Mouse (Mus musculus) gastrocnemius, adult 2 months (tissue): Measurements from ENCODE around the gene N4bp1. TPM values are rescaled to one million over a fixed set of nuclear protein-coding genes. Genes with fewer than 3 reads are reported as not detected.
A peak's percentile ranks its signal among the peaks of the same experiment; 100 is the strongest.

Experiments used
- DNase-seq: peaks from one replicate; pipeline ENCODE4 v3.0.0; 2022
- H3K27ac ChIP-seq: fragments of 200-600 bp; 2 replicates; pipeline ENCODE4 v1.8.1; 2022; ENCODE audit warnings: mild to moderate bottlenecking
- H3K4me3 ChIP-seq: fragments of 200-600 bp; 2 replicates; pipeline ENCODE4 v1.8.1; 2022; ENCODE audit warnings: mild to moderate bottlenecking, moderate library complexity
- CTCF ChIP-seq: fragments of 200-600 bp; IDR thresholded peaks from 2 replicates; pipeline ENCODE4 v1.8.1; 2022; ENCODE audit warnings: antibody characterized with exemption, mild to moderate bottlenecking, moderate library complexity
- intact Hi-C: fragments of 180-260 bp; cut with DNase I; formaldehyde crosslinking; loops from one replicate; pipeline ENCODE4 v1.15.1; 2025
- long read RNA-seq, 2 experiments: library from polyadenylated mRNA; stranded (forward); transcript quantifications; one replicate each; pipeline ENCODE4 v2.0.0; 2021
- total RNA-seq, 2 experiments: library from RNA; stranded (reverse); gene quantifications; 2 replicates each; pipeline ENCODE4 v1.2.3; 2021

N4bp1 gene
- 10 to 100 TPM; 16.6 to 18.2 TPM for total RNA-seq
- long read RNA-seq, experiment 1, full-length matches to known transcripts, result 6 of 11 reads
- long read RNA-seq, experiment 1, partial matches to known transcripts, result 1 of 11 reads
- long read RNA-seq, experiment 1, other reads (novel, unspliced or antisense), result 4 of 11 reads
- long read RNA-seq, experiment 2, full-length matches to known transcripts, result 9 of 14 reads
- long read RNA-seq, experiment 2, partial matches to known transcripts, result 0 of 14 reads
- long read RNA-seq, experiment 2, other reads (novel, unspliced or antisense), result 5 of 14 reads

- intact Hi-C loops, result no loop called here
- Histone ChIP-seq H3K4me3 (peak within 1 kb of the TSS; percentile 86), H3K27ac (peak within 1 kb of the TSS; percentile 92)
- peak; percentile 97 for DNase-seq
- no peak for TF ChIP-seq CTCF
Measured at GRCm38 (mm10) chr8:86884489-86885463, at the start of gene N4bp1. Gene N4bp1, minus strand, starts transcription at chr8:86885258.

GRCm38 (mm10) chr8:86934841-86935240 lies 49.8 kb upstream of the N4bp1 start:
- TF ChIP-seq CTCF, result no peak
- intact Hi-C loops, result loop anchor here (1.0 to 10.0 kb wide), 2 partner anchors 540 to 601 kb away; partner anchors contain the start of gene Cbln1
- H3K4me3 ChIP-seq, result no peak overlapping the region

GRCm38 (mm10) chr8:86934393-86934792 lies 49.3 kb upstream of the N4bp1 start:
- intact Hi-C loops, result loop anchor here (1.0 to 10.0 kb wide), 2 partner anchors 540 to 602 kb away; partner anchors contain the start of gene Cbln1
- no peak for TF ChIP-seq CTCF
- DNase-seq, result no peak
- Histone ChIP-seq H3K4me3 (no peak overlapping the region), H3K27ac (no peak overlapping the region)

More at GRCm38 (mm10) chr8:86934841-86935240, 49.8 kb upstream of the N4bp1 start:
- no peak overlapping the region for H3K27ac ChIP-seq
- no peak for DNase-seq

GRCm38 (mm10) chr8:86933898-86934297 lies 48.8 kb upstream of the N4bp1 start:
- peak; percentile 88 for TF ChIP-seq CTCF
- peak overlapping the region; percentile 17; the same call in 1 of the 2 replicates for H3K4me3 ChIP-seq
- peak; percentile 48 for DNase-seq
- intact Hi-C loops, result loop anchor here (1.0 to 10.0 kb wide), 2 partner anchors 541 to 602 kb away; partner anchors contain the start of gene Cbln1
- H3K27ac ChIP-seq, result no peak overlapping the region

GRCm38 (mm10) chr8:86926237-86926636 lies 41.2 kb upstream of the N4bp1 start:
- DNase-seq, result no peak
- TF ChIP-seq CTCF, result peak; percentile 5; the same call in 1 of the 2 replicates
- intact Hi-C loops, result no loop called here
- H3K4me3 ChIP-seq, result no peak overlapping the region
- H3K27ac ChIP-seq, result no peak overlapping the region

- no peak overlapping the region for H3K27ac ChIP-seq
- intact Hi-C loops, result no loop called here
- no peak for TF ChIP-seq CTCF
- DNase-seq, result no peak
- H3K4me3 ChIP-seq, result no peak overlapping the region
Measured at GRCm38 (mm10) chr8:86923219-86923835, 38.3 kb upstream of the N4bp1 start.

GRCm38 (mm10) chr8:86922673-86923072 lies 37.6 kb upstream of the N4bp1 start:
- intact Hi-C loops, result no loop called here
- no peak for TF ChIP-seq CTCF

GRCm38 (mm10) chr8:86922141-86922540 lies 37.1 kb upstream of the N4bp1 start:
- intact Hi-C loops, result no loop called here

More at GRCm38 (mm10) chr8:86922673-86923072, 37.6 kb upstream of the N4bp1 start:
- H3K27ac ChIP-seq, result no peak overlapping the region
- no peak for DNase-seq
- no peak overlapping the region for H3K4me3 ChIP-seq

GRCm38 (mm10) chr8:86920996-86921395 lies 35.9 kb upstream of the N4bp1 start:
- H3K4me3 ChIP-seq, result no peak overlapping the region
- intact Hi-C loops, result no loop called here
- H3K27ac ChIP-seq, result no peak overlapping the region
- TF ChIP-seq CTCF, result no peak
- DNase-seq, result no peak

More at GRCm38 (mm10) chr8:86922141-86922540, 37.1 kb upstream of the N4bp1 start:
- no peak for TF ChIP-seq CTCF
- DNase-seq, result no peak
- no peak overlapping the region for H3K27ac ChIP-seq
- no peak overlapping the region for H3K4me3 ChIP-seq

GRCm38 (mm10) chr8:86920455-86920854 lies 35.4 kb upstream of the N4bp1 start:
- Histone ChIP-seq H3K4me3 (no peak overlapping the region), H3K27ac (no peak overlapping the region)
- intact Hi-C loops, result no loop called here
- no peak for TF ChIP-seq CTCF
- no peak for DNase-seq

GRCm38 (mm10) chr8:86920024-86920423 lies 35.0 kb upstream of the N4bp1 start:
- no peak for DNase-seq

GRCm38 (mm10) chr8:86919262-86919661 lies 34.2 kb upstream of the N4bp1 start:
- TF ChIP-seq CTCF, result no peak
- intact Hi-C loops, result no loop called here
- Histone ChIP-seq H3K4me3 (no peak overlapping the region), H3K27ac (no peak overlapping the region)
- DNase-seq, result no peak

More at GRCm38 (mm10) chr8:86920024-86920423, 35.0 kb upstream of the N4bp1 start:
- no peak for TF ChIP-seq CTCF
- intact Hi-C loops, result no loop called here
- Histone ChIP-seq H3K27ac (no peak overlapping the region), H3K4me3 (no peak overlapping the region)
